Mouse (Mus musculus): Measurements from ENCODE around the gene Brinp3.

- TF ChIP-seq CTCF (IDR thresholded peaks at IDR 0.05; ENCODE audit: borderline replicate concordance, insufficient read depth, low read length), result no peak
- no peak for TF ChIP-seq POLR2A (IDR thresholded peaks at IDR 0.05; ENCODE audit: low read depth, low read length)
These were observed 162.7 kb downstream of the Brinp3 start for GRCm38 (mm10) chr1:146657214-146657613.
